Mouse (Mus musculus): ENCODE results near the gene Thyn1. TPM values are rescaled to one million over a fixed set of nuclear protein-coding genes. Genes with fewer than 3 reads are reported as not detected.
A peak's percentile ranks its signal among the peaks of the same experiment; 100 is the strongest.

Gene Thyn1
- polyA plus RNA-seq (2015; fragmentation: Nextera tagmentation; extraction: Ambion mirVana): 130 and 136 TPM in 2 replicates

DNA sequence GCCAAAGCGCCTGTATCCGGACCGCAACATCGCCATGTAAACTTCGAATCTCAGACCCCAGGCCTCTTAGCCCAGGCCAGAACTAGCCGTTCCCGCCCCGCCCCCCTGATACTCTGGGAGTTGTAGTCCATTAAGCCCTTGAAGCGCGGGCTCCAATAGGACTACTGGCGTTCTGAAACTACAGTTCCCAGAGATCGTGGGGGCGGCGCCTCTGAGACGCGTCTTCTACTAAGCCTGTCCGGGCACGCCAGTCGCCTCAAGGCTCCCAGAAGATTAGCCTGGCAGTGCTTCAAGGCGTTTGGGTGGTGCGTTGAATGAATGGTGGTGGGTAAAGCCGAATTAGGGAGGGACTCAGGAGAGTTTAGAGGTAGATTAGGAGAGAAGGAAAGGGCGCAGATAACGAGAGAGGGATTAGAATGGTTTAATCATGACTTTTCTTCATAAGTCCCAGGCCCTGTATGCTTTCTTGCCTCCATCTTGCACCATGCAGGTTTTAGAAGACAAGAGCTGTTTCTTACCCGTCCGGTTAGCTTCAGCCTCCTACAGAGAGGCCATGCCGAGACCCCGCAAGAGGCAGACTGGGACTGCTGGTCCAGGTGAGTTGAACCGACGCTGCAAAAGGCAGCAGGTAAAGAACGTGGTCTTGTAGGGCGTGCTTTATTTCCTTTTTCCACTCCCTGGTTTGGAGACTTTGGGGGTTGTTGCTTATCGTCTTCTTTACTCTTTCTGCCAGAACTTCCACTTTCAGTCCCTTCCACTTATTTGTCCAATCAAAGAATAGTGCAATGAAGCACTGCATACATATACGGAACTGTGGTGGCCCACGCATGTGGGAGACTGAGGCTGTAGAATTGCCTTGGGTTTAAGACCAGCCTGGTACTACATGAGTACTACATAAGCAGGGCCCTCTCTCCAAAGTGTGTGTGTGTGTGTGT is at the start of gene Thyn1, which contains the start of gene Acad8:
Gene Thyn1, plus strand, starts transcription at position 250 of the 935 bp plus-strand sequence.
Gene Acad8, minus strand, starts transcription at position 106 of the 935 bp plus-strand sequence.
- Histone ChIP-seq H3K9me3 (no peaks in the 10 kb centered on the region), H3K27me3 (no peaks in the 10 kb centered on the region), H3K9ac (peak within 1 kb of the TSS; percentile 88), H3K4me1 (replicated peaks) (peaks cover 27% of the 10 kb centered on the region), H3K27ac (replicated peaks) (peak within 1 kb of the TSS; percentile 71), H3K36me3 (peaks cover 22% of the 10 kb centered on the region), H3K4me2 (peak within 1 kb of the TSS; percentile 90), H3K4me3 (peak within 1 kb of the TSS; percentile 77)
- ATAC-seq (ENCODE audit: low read depth): peak; percentile 100
- 2% methylated on average over 35 of the region's 35 CpGs for whole genome bisulfite sequencing

DNA sequence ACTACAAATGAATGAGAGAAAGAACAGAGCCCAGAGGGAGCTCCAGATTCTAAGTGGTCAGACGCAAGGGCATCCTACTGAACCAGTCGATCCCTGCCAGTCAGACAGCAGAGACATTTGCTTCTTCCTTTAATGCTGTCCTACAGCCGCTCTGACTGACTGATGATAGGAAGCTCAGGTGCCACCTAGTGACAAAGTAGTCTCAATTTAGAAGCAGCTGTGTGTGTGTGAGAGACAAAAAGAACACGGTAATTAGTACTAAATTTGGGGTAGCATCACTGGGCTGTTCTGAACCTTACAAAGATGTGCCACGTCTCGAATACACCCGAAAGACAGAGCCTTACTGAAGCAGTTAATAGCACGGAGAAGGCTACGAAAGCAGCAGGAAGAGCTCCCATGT is 21.8 kb upstream of the Thyn1 start:
- no peak overlapping the region for H3K4me3 ChIP-seq
- no peak overlapping the region for H3K4me2 ChIP-seq
- H3K27me3 ChIP-seq: no peaks in the 10 kb centered on the region
- H3K4me1 ChIP-seq (replicated peaks): no peaks in the 10 kb centered on the region
- 90% methylated on average over 9 of the region's 9 CpGs for WGBS
- no peak overlapping the region for H3K27ac ChIP-seq (replicated peaks)
- no peaks in the 10 kb centered on the region for H3K9me3 ChIP-seq
- H3K36me3 ChIP-seq: peaks cover 68% of the 10 kb centered on the region
- no peak for ATAC-seq (ENCODE audit: low read depth)
- H3K9ac ChIP-seq: no peak overlapping the region

- ATAC-seq (ENCODE audit: low read depth): no peak
- no peak overlapping the region for H3K9ac ChIP-seq
- H3K9me3 ChIP-seq: no peaks in the 10 kb centered on the region
- H3K4me2 ChIP-seq: no peak overlapping the region
- peaks cover 65% of the 10 kb centered on the region for H3K36me3 ChIP-seq
- 90% methylated on average over 3 of the region's 3 CpGs for WGBS
- no peaks in the 10 kb centered on the region for H3K4me1 ChIP-seq (replicated peaks)
- H3K4me3 ChIP-seq: no peak overlapping the region
- H3K27ac ChIP-seq (replicated peaks): no peak overlapping the region
- no peaks in the 10 kb centered on the region for H3K27me3 ChIP-seq
Observed at GRCm38 (mm10) chr9:26978776-26979175, 20.7 kb upstream of the Thyn1 start.

GRCm38 (mm10) chr9:26985090-26985613 is 14.4 kb upstream of the Thyn1 start:
- Histone ChIP-seq H3K9ac (no peak overlapping the region), H3K27me3 (no peaks in the 10 kb centered on the region), H3K27ac (replicated peaks) (no peak overlapping the region), H3K36me3 (peaks cover 59% of the 10 kb centered on the region), H3K4me2 (no peak overlapping the region), H3K9me3 (no peaks in the 10 kb centered on the region), H3K4me1 (replicated peaks) (no peaks in the 10 kb centered on the region), H3K4me3 (no peak overlapping the region)
- no peak for ATAC-seq (ENCODE audit: low read depth)
- WGBS: 89% methylated on average over 2 of the region's 2 CpGs

DNA sequence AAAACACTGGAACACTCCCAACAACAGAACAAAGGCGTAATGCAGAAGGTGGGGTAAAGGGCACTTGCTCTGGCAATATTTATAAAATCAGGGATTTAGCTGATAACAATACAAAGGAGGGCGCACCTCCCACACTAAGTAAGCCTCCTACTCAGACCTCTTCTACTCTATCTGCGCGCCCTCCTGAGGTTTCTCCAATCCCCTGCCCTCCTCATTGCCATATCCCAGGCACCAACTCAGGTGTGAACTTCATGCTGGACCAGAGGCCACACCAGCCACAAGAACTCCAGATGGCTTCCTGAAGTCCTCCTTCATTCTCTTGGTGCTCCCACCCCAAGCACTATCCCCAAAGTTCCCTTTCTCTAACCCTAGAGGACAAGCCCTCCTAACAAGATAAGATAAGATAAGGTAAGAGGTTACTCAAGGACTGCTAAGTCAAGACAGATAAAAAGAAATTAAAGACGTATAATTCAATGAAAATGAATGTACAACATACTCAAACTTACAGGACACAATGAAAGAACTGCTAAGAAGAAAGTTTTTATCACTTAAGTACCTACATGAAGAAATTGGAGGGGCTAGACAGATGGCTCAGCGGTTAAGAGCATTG is 13.7 kb upstream of the Thyn1 start:
- H3K27me3 ChIP-seq: no peaks in the 10 kb centered on the region
- no peaks in the 10 kb centered on the region for H3K9me3 ChIP-seq
- H3K27ac ChIP-seq (replicated peaks): no peak overlapping the region
- H3K4me2 ChIP-seq: no peak overlapping the region
- H3K36me3 ChIP-seq: peaks cover 60% of the 10 kb centered on the region
- 100% methylated on average over 6 of the region's 6 CpGs for WGBS
- no peak for ATAC-seq (ENCODE audit: low read depth)
- H3K4me1 ChIP-seq (replicated peaks): no peaks in the 10 kb centered on the region
- H3K4me3 ChIP-seq: no peak overlapping the region
- H3K9ac ChIP-seq: no peak overlapping the region

DNA sequence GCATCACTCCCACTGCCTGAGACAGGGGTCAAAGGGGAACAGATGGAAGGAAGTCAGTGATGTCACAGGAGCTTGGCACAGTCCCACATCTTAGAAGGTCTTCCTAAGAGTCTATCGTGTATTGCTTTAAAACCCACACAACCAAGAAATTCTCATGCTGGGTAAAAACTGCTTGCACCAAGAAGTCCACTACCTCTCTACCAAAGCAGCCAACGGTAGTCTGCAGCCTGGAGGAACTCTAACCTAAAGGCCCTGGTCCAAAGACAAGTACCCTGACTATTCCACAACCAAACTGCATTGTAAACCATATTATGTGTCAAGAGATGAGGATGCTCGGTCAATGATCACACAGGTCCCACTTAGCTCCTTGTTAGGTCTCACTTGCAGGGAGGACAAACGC is 9.3 kb upstream of the Thyn1 start:
- Histone ChIP-seq H3K4me3 (no peak overlapping the region), H3K4me2 (no peak overlapping the region), H3K36me3 (peaks cover 61% of the 10 kb centered on the region), H3K27ac (replicated peaks) (no peak overlapping the region), H3K9ac (no peak overlapping the region), H3K4me1 (replicated peaks) (no peaks in the 10 kb centered on the region), H3K9me3 (no peaks in the 10 kb centered on the region), H3K27me3 (no peaks in the 10 kb centered on the region)
- no peak for ATAC-seq (ENCODE audit: low read depth)
- whole genome bisulfite sequencing: 94% methylated on average over 4 of the region's 4 CpGs

DNA sequence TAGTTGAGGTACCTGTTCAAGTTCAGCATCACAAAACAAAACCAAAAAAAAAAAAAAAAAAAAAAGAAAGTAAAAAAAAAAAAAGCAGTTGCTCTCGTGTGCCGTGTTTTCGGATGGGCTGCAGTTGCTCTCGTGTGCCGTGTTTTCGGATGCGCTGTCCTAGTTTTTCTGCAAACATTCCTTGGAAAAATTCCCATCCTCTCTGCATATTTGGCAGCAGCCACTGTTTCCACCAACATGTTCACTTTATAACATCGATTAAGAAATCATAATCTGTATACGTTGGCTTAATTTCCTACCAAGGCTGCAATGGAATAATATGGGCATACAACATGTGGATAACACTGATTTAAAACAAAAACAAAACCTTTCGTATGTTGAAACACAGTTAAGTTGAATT is 6.4 kb upstream of the Thyn1 start:
- Histone ChIP-seq H3K27me3 (no peaks in the 10 kb centered on the region), H3K9ac (no peak overlapping the region), H3K4me3 (no peak overlapping the region), H3K4me1 (replicated peaks) (peaks cover 3% of the 10 kb centered on the region; the same call in 1 of the 2 replicates), H3K36me3 (peaks cover 44% of the 10 kb centered on the region), H3K27ac (replicated peaks) (no peak overlapping the region), H3K9me3 (no peaks in the 10 kb centered on the region), H3K4me2 (no peak overlapping the region)
- WGBS: 93% methylated on average over 10 of the region's 10 CpGs
- ATAC-seq (ENCODE audit: low read depth): no peak

- Histone ChIP-seq H3K36me3 (peaks cover 38% of the 10 kb centered on the region), H3K9ac (no peak overlapping the region), H3K27ac (replicated peaks) (no peak overlapping the region), H3K4me2 (no peak overlapping the region), H3K9me3 (no peaks in the 10 kb centered on the region), H3K4me3 (no peak overlapping the region), H3K4me1 (replicated peaks) (peaks cover 6% of the 10 kb centered on the region; the same call in 1 of the 2 replicates), H3K27me3 (no peaks in the 10 kb centered on the region)
- no peak for ATAC-seq (ENCODE audit: low read depth)
- WGBS: 85% methylated on average over 3 of the region's 3 CpGs
Observed at GRCm38 (mm10) chr9:26993900-26994299, 5.6 kb upstream of the Thyn1 start.

DNA sequence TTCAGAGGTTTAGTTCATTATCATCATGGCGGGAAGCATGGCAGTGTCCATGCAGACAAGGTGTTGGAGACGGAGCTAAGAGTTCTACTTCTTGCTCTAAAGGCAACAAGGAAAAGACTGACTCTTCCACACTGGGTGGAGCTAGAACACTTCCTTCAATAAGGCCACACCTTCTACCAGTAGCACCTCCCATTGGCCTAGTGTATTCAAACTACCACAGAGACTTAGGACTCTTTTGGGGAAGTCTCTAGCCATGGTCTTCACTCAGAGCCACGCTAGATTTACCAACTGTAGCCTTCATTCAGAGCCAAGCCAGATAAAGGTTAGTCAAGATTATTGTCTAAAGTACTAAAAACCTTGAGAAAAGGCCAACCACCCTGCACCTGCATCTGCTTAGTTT is 2.4 kb upstream of the Thyn1 start:
- Histone ChIP-seq H3K36me3 (peaks cover 7% of the 10 kb centered on the region), H3K4me1 (replicated peaks) (peaks cover 27% of the 10 kb centered on the region), H3K4me2 (no peak overlapping the region), H3K4me3 (no peak overlapping the region), H3K9me3 (no peaks in the 10 kb centered on the region), H3K27ac (replicated peaks) (no peak overlapping the region), H3K27me3 (no peaks in the 10 kb centered on the region), H3K9ac (no peak overlapping the region)
- WGBS: 90% methylated on average over 3 of the region's 3 CpGs
- no peak for ATAC-seq (ENCODE audit: low read depth)

DNA sequence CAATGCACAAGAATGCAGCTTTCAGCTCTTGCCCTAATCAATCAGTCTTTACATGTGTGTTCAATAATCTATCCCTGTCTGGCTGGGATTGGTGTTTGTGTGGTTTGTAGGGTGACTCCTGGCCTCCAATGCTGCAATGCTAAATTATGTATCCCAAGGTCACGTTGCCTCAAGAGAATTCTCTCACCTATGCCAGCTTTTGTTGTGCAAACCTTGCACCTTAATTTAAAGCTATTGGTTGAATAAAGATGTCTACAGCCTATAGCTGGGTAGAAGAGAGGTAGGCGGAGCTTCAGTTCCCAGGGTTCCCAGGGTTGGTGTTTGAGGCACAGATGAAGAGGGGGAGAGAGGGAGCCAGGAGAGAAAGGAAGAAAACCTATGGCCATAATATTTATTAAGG is 2.0 kb upstream of the Thyn1 start:
- no peaks in the 10 kb centered on the region for H3K27me3 ChIP-seq
- no peak overlapping the region for H3K4me3 ChIP-seq
- WGBS: 93% methylated on average over 2 of the region's 2 CpGs
- H3K27ac ChIP-seq (replicated peaks): no peak overlapping the region
- H3K9me3 ChIP-seq: no peaks in the 10 kb centered on the region
- no peak overlapping the region for H3K4me2 ChIP-seq
- peaks cover 27% of the 10 kb centered on the region for H3K4me1 ChIP-seq (replicated peaks)
- H3K36me3 ChIP-seq: peaks cover 5% of the 10 kb centered on the region; the same call in 1 of the 2 replicates
- no peak for ATAC-seq (ENCODE audit: low read depth)
- no peak overlapping the region for H3K9ac ChIP-seq

- ATAC-seq (ENCODE audit: low read depth): peak; percentile 73
- no peaks in the 10 kb centered on the region for H3K27me3 ChIP-seq
- H3K9me3 ChIP-seq: no peaks in the 10 kb centered on the region
- H3K4me1 ChIP-seq (replicated peaks): peaks cover 27% of the 10 kb centered on the region
- H3K4me2 ChIP-seq: peak overlapping the region; percentile 90
- H3K9ac ChIP-seq: peak overlapping the region; percentile 88
- 5% methylated on average over 29 of the region's 29 CpGs for WGBS
- peaks cover 14% of the 10 kb centered on the region for H3K36me3 ChIP-seq
- peak overlapping the region; percentile 71 for H3K27ac ChIP-seq (replicated peaks)
- peak overlapping the region; percentile 77 for H3K4me3 ChIP-seq
Observed at GRCm38 (mm10) chr9:26998669-26999460, 645 bp upstream of the Thyn1 start.

Measured in neural tube, embryonic 13.5 days (tissue).